Mouse (Mus musculus): ENCODE results near the gene Aamdc. TPM values are rescaled to one million over a fixed set of nuclear protein-coding genes. Genes with fewer than 3 reads are reported as not detected.

Aamdc gene
- polyA plus RNA-seq (2012; rRNA removed): 11.2 and 13.5 TPM in 2 replicates

DNA sequence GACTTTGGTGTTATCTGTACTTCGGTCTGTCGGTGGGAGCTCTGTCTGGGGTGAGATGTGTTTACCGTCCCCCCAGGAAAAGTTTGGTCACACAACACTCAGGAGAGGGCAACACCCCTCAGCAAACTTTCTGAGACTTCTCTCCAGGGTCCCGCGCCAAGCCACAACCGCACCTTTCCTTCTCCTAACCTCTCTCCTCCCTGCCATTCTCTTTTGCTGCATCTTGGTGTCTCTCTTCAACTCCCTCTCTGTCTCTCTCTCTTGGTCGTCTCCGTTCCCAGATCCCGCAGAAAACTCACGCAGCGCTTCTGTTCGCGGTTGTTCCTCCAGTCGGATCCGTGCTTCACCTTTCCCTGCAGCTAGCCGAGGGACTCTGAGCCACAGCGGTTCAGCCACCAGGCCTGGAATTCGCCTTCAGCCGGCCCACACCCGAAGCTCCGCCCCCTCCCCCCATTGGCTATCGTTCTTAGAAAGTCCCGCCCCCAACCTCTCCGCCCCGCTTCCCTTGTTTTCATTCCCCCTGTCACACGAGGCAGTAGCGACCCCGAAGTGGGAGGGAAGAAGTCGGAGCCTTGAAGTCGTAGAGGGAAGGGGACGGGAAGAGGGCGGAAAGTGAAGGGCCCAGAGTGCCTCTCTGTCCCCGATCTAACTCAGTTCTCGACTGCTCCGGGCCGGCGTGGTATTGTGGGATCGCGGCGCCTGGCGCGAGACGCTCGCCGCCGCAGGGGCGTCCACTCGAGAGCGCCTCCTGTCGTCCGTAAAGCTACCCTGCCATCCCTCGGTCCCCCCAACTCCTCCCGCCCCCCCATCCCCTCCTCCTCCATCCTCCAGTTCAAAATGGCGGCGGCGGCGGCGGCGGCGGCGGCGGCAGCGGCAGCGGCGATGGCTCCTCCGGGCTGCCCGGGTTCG is at the start of gene Aamdc, which contains the start of gene Rsf1:
Gene Aamdc (minus strand): TSS at position 431 of the 909 bp plus-strand sequence.
Gene Rsf1 (plus strand): TSS at position 823 of the 909 bp plus-strand sequence.

Other genes with a start within 250 kb of the Aamdc start
- 0.42 and 0.44 TPM in 2 replicates for gene Usp35, start 247.5 kb downstream of the Aamdc start, polyA plus RNA-seq (2012; rRNA removed)
- 1.7 TPM in 2 replicates for gene Kctd21, start 247.2 kb downstream of the Aamdc start, polyA plus RNA-seq (2012; rRNA removed)
- 15.8 and 18.7 TPM in 2 replicates for gene Alg8, start 207.9 kb downstream of the Aamdc start, polyA plus RNA-seq (2012; rRNA removed)
- gene Ndufc2, start 179.5 kb downstream of the Aamdc start, polyA plus RNA-seq (2012; rRNA removed): 129 and 130 TPM in 2 replicates
- 2.1 and 9.2 TPM in 2 replicates for gene Thrsp, start 161.8 kb downstream of the Aamdc start, polyA plus RNA-seq (2012; rRNA removed)
- gene Kctd14, start 128.2 kb downstream of the Aamdc start, polyA plus RNA-seq (2012; rRNA removed): 3.5 and 3.7 TPM in 2 replicates
- gene Ints4, start 98.5 kb downstream of the Aamdc start, polyA plus RNA-seq (2012; rRNA removed): 20.4 and 20.9 TPM in 2 replicates
- 2.4 and 3.5 TPM in 2 replicates for gene Rsf1, start 392 bp upstream of the Aamdc start, polyA plus RNA-seq (2012; rRNA removed)
- gene Clns1a, start 117.1 kb upstream of the Aamdc start, polyA plus RNA-seq (2012; rRNA removed): 25.8 and 26.1 TPM in 2 replicates
- 40.4 and 51.9 TPM in 2 replicates for gene Aqp11, start 158.8 kb upstream of the Aamdc start, polyA plus RNA-seq (2012; rRNA removed)
- 9.6 and 9.8 TPM in 2 replicates for gene Pak1, start 209.0 kb upstream of the Aamdc start, polyA plus RNA-seq (2012; rRNA removed)

All from liver, embryonic 18 days (tissue).